Mouse (Mus musculus): ENCODE results near the gene Rcsd1. TPM values are rescaled to one million over a fixed set of nuclear protein-coding genes. Genes with fewer than 3 reads are reported as not detected.

The Rcsd1 gene
- polyA plus RNA-seq, 1 experiment from 2014 or later: 7.0 TPM

GRCm38 (mm10) chr1:165731553-165731952 lies 22.0 kb upstream of the Rcsd1 start:
- no peak overlapping the region for H3K27ac ChIP-seq
- H3K4me1 ChIP-seq: peaks cover 2% of the 10 kb centered on the region; the same call in 1 of the 2 replicates
- H3K27me3 ChIP-seq: no peaks in the 10 kb centered on the region
- H3K4me3 ChIP-seq: no peak overlapping the region
- no peaks in the 10 kb centered on the region for H3K9me3 ChIP-seq (replicated peaks)
- H3K9ac ChIP-seq: no peak overlapping the region
- ATAC-seq: no peak
- WGBS: 77% methylated on average over 6 of the region's 6 CpGs
- no peak overlapping the region for H3K4me2 ChIP-seq
- H3K36me3 ChIP-seq (ENCODE audit: poor library complexity, severe bottlenecking): no peaks in the 10 kb centered on the region

GRCm38 (mm10) chr1:165730129-165730528 lies 20.6 kb upstream of the Rcsd1 start:
- no peak overlapping the region for H3K27ac ChIP-seq
- WGBS: 44% methylated on average over 1 of the region's 1 CpGs

GRCm38 (mm10) chr1:165728057-165728639 lies 18.6 kb upstream of the Rcsd1 start:
- WGBS: 95% methylated on average over 3 of the region's 3 CpGs
- H3K9me3 ChIP-seq (replicated peaks): no peaks in the 10 kb centered on the region
- ATAC-seq: no peak
- H3K27me3 ChIP-seq: no peaks in the 10 kb centered on the region
- H3K4me1 ChIP-seq: no peaks in the 10 kb centered on the region
- H3K4me3 ChIP-seq: no peak overlapping the region
- H3K36me3 ChIP-seq (ENCODE audit: poor library complexity, severe bottlenecking): no peaks in the 10 kb centered on the region
- H3K9ac ChIP-seq: no peak overlapping the region
- H3K4me2 ChIP-seq: no peak overlapping the region
- H3K27ac ChIP-seq: no peak overlapping the region

More at GRCm38 (mm10) chr1:165730129-165730528, 20.6 kb upstream of the Rcsd1 start:
- Histone ChIP-seq H3K4me1 (no peaks in the 10 kb centered on the region), H3K27me3 (no peaks in the 10 kb centered on the region), H3K4me2 (no peak overlapping the region), H3K4me3 (no peak overlapping the region), H3K9ac (no peak overlapping the region), H3K36me3 (ENCODE audit: poor library complexity, severe bottlenecking) (no peaks in the 10 kb centered on the region), H3K9me3 (replicated peaks) (no peaks in the 10 kb centered on the region)
- ATAC-seq: no peak

- H3K4me2 ChIP-seq: no peak overlapping the region
- no peak overlapping the region for H3K27ac ChIP-seq
- ATAC-seq: no peak
- no peaks in the 10 kb centered on the region for H3K9me3 ChIP-seq (replicated peaks)
- H3K27me3 ChIP-seq: no peaks in the 10 kb centered on the region
- no peak overlapping the region for H3K9ac ChIP-seq
- H3K36me3 ChIP-seq (ENCODE audit: poor library complexity, severe bottlenecking): no peaks in the 10 kb centered on the region
- H3K4me3 ChIP-seq: no peak overlapping the region
- no peaks in the 10 kb centered on the region for H3K4me1 ChIP-seq
- WGBS: 46% methylated on average over 1 of the region's 1 CpGs
These were observed 17.4 kb upstream of the Rcsd1 start for GRCm38 (mm10) chr1:165726986-165727385.

GRCm38 (mm10) chr1:165725039-165725644 lies 15.6 kb upstream of the Rcsd1 start:
- Histone ChIP-seq H3K36me3 (ENCODE audit: poor library complexity, severe bottlenecking) (no peaks in the 10 kb centered on the region), H3K4me2 (no peak overlapping the region), H3K27ac (no peak overlapping the region), H3K9me3 (replicated peaks) (no peaks in the 10 kb centered on the region), H3K9ac (no peak overlapping the region), H3K4me3 (no peak overlapping the region), H3K27me3 (no peaks in the 10 kb centered on the region), H3K4me1 (no peaks in the 10 kb centered on the region)
- WGBS: 90% methylated on average over 4 of the region's 4 CpGs
- no peak for ATAC-seq

- Histone ChIP-seq H3K9ac (no peak overlapping the region), H3K4me1 (no peaks in the 10 kb centered on the region), H3K27me3 (no peaks in the 10 kb centered on the region), H3K27ac (no peak overlapping the region), H3K36me3 (ENCODE audit: poor library complexity, severe bottlenecking) (no peaks in the 10 kb centered on the region), H3K4me2 (no peak overlapping the region), H3K4me3 (no peak overlapping the region), H3K9me3 (replicated peaks) (no peaks in the 10 kb centered on the region)
- ATAC-seq: no peak
- WGBS: 51% methylated on average over 11 of the region's 11 CpGs
These were observed 14.9 kb upstream of the Rcsd1 start for GRCm38 (mm10) chr1:165724219-165725033.

- WGBS: 93% methylated on average over 9 of the region's 9 CpGs
- H3K27me3 ChIP-seq: no peaks in the 10 kb centered on the region
- no peaks in the 10 kb centered on the region for H3K36me3 ChIP-seq (ENCODE audit: poor library complexity, severe bottlenecking)
- H3K4me3 ChIP-seq: no peak overlapping the region
- H3K9me3 ChIP-seq (replicated peaks): no peaks in the 10 kb centered on the region
- no peak for ATAC-seq
- H3K9ac ChIP-seq: no peak overlapping the region
- H3K4me1 ChIP-seq: no peaks in the 10 kb centered on the region
- no peak overlapping the region for H3K27ac ChIP-seq
- no peak overlapping the region for H3K4me2 ChIP-seq
These were observed 13.1 kb upstream of the Rcsd1 start for GRCm38 (mm10) chr1:165722531-165723123.

- no peak overlapping the region for H3K9ac ChIP-seq
- no peak overlapping the region for H3K27ac ChIP-seq
- no peak overlapping the region for H3K4me3 ChIP-seq
- no peaks in the 10 kb centered on the region for H3K9me3 ChIP-seq (replicated peaks)
- no peaks in the 10 kb centered on the region for H3K27me3 ChIP-seq
- whole genome bisulfite sequencing: 79% methylated on average over 15 of the region's 15 CpGs
- no peaks in the 10 kb centered on the region for H3K36me3 ChIP-seq (ENCODE audit: poor library complexity, severe bottlenecking)
- H3K4me1 ChIP-seq: no peaks in the 10 kb centered on the region
- no peak overlapping the region for H3K4me2 ChIP-seq
- no peak for ATAC-seq
These were observed 9.1 kb upstream of the Rcsd1 start for GRCm38 (mm10) chr1:165718543-165719105.

GRCm38 (mm10) chr1:165717711-165718542 lies 8.4 kb upstream of the Rcsd1 start:
- no peaks in the 10 kb centered on the region for H3K4me1 ChIP-seq
- no peak for ATAC-seq
- WGBS: 66% methylated on average over 11 of the region's 11 CpGs
- no peaks in the 10 kb centered on the region for H3K27me3 ChIP-seq
- no peak overlapping the region for H3K4me2 ChIP-seq
- H3K36me3 ChIP-seq (ENCODE audit: poor library complexity, severe bottlenecking): no peaks in the 10 kb centered on the region
- H3K4me3 ChIP-seq: no peak overlapping the region
- no peak overlapping the region for H3K27ac ChIP-seq
- no peaks in the 10 kb centered on the region for H3K9me3 ChIP-seq (replicated peaks)
- no peak overlapping the region for H3K9ac ChIP-seq

- Histone ChIP-seq H3K36me3 (ENCODE audit: poor library complexity, severe bottlenecking) (no peaks in the 10 kb centered on the region), H3K27ac (no peak overlapping the region), H3K4me2 (no peak overlapping the region), H3K9me3 (replicated peaks) (no peaks in the 10 kb centered on the region), H3K27me3 (no peaks in the 10 kb centered on the region), H3K4me1 (no peaks in the 10 kb centered on the region), H3K9ac (no peak overlapping the region), H3K4me3 (no peak overlapping the region)
- WGBS: 90% methylated on average over 4 of the region's 4 CpGs
- no peak for ATAC-seq
These were observed 6.9 kb upstream of the Rcsd1 start for GRCm38 (mm10) chr1:165716426-165716825.

- H3K4me1 ChIP-seq: no peaks in the 10 kb centered on the region
These were observed 4.2 kb upstream of the Rcsd1 start for GRCm38 (mm10) chr1:165713798-165714197.

More at GRCm38 (mm10) chr1:165713798-165714197, 4.2 kb upstream of the Rcsd1 start:
- Histone ChIP-seq H3K27me3 (peaks cover 15% of the 10 kb centered on the region), H3K9me3 (replicated peaks) (no peaks in the 10 kb centered on the region), H3K4me3 (no peak overlapping the region), H3K4me2 (no peak overlapping the region), H3K27ac (no peak overlapping the region), H3K9ac (no peak overlapping the region), H3K36me3 (ENCODE audit: poor library complexity, severe bottlenecking) (no peaks in the 10 kb centered on the region)
- no peak for ATAC-seq
- WGBS: 86% methylated on average over 5 of the region's 5 CpGs

All from forebrain, embryonic 13.5 days (tissue).